In genomic region chr8:4087180-4087722, GRCm38 (mm10) we compare ENCODE assay signal across 14 mouse cellular contexts. TPM values are rescaled to one million over a fixed set of nuclear protein-coding genes. Genes with fewer than 3 reads are reported as not detected.
DNase-seq lines count a peak whose midpoint lies in the region; ATAC-seq and TF ChIP-seq lines count a peak whose summit lies in the region.
"Not testable (repeated sequence)": the region's sequence is repeated elsewhere in the genome, so short reads cannot be mapped to it uniquely, and the experiment has no call there.
"Had no signal": no experiment of that assay in that cellular context is flagged by ENCODE, and none has a peak within 500 bp of the region (broad histone marks: within the 10 kb centered on the region; RNA-seq: fewer than 3 reads in every experiment).

No protein-coding gene starts in this region.

- not testable (repeated sequence) for TF ChIP-seq EP300 in heart, postnatal 0 days (IDR thresholded peaks at IDR 0.05; ENCODE audit: low read depth); liver, postnatal 0 days (IDR thresholded peaks at IDR 0.05; ENCODE audit: low read depth)

- peak; percentile 24 for DNase-seq in ES-CJ7 (ENCODE audit: low read depth, low spot score)
- DNase-seq in cerebellum, adult 9-11 months = peak; percentile 7
- not testable (repeated sequence) for DNase-seq in forebrain, embryonic 10.5 days (ENCODE audit: extremely low spot score, low spot score); heart, postnatal 0 days (ENCODE audit: low spot score); kidney, postnatal 0 days (ENCODE audit: low spot score); liver, postnatal 0 days; midbrain, embryonic 14.5 days
- DNase-seq in thymus, postnatal 14 days = peak; percentile 8

- ATAC-seq in heart, postnatal 0 days (ENCODE audit: insufficient read depth, low read depth) = peak; percentile 24; the same call in 1 of the 2 replicates
- ATAC-seq in kidney, postnatal 0 days (replicated peaks; ENCODE audit: low FRiP score, low read depth) = 0 out of 2 replicates have a peak, but pooled peaks have one; percentile 29
- peak; percentile 55; the same call in 1 of the 2 replicates for ATAC-seq in liver, postnatal 0 days
- ATAC-seq in midbrain, embryonic 14.5 days (ENCODE audit: low FRiP score, low TSS enrichment) = 0 out of 2 replicates have a peak, but pooled peaks have one; percentile 24

- not testable (repeated sequence) for H3K4me2 ChIP-seq in heart, postnatal 0 days (ENCODE audit: low read depth, low read length); kidney, postnatal 0 days (ENCODE audit: low read length); liver, postnatal 0 days (ENCODE audit: low read depth, low read length); midbrain, embryonic 14.5 days (ENCODE audit: low read length)

- H3K27ac ChIP-seq in forebrain, embryonic 10.5 days; heart, postnatal 0 days (ENCODE audit: low read depth); kidney, postnatal 0 days; liver, postnatal 0 days (ENCODE audit: low read depth); midbrain, embryonic 14.5 days (replicated peaks; ENCODE audit: low read depth, low read length): not testable (repeated sequence)

- H3K36me3 ChIP-seq in forebrain, embryonic 10.5 days (replicated peaks); heart, postnatal 0 days (replicated peaks; ENCODE audit: control insufficient read depth, insufficient read depth, low read length); kidney, postnatal 0 days (ENCODE audit: insufficient read depth, low read length); liver, postnatal 0 days (replicated peaks; ENCODE audit: insufficient read depth, low read length); midbrain, embryonic 14.5 days (ENCODE audit: control insufficient read depth, insufficient read depth, low read length): not testable (repeated sequence)

- H3K4me3 ChIP-seq in forebrain, embryonic 10.5 days = peak overlapping the region; percentile 14
- H3K4me3 ChIP-seq in heart, postnatal 0 days (ENCODE audit: low read depth, low read length); kidney, postnatal 0 days (replicated peaks; ENCODE audit: low read depth, low read length); liver, postnatal 0 days (ENCODE audit: low read depth, low read length); midbrain, embryonic 14.5 days (replicated peaks; ENCODE audit: low read depth, low read length): not testable (repeated sequence)

- not testable (repeated sequence) for H3K4me1 ChIP-seq in forebrain, embryonic 10.5 days; heart, postnatal 0 days (ENCODE audit: control insufficient read depth, insufficient read depth); kidney, postnatal 0 days (replicated peaks; ENCODE audit: insufficient read depth, low read length); liver, postnatal 0 days (ENCODE audit: insufficient read depth); midbrain, embryonic 14.5 days (ENCODE audit: control insufficient read depth, insufficient read depth, low read length)

- peaks cover 19% of the 10 kb centered on the region; the same call in 1 of the 2 replicates for H3K9me3 ChIP-seq in forebrain, embryonic 10.5 days
- H3K9me3 ChIP-seq in heart, postnatal 0 days (replicated peaks; ENCODE audit: control insufficient read depth, low read length); kidney, postnatal 0 days (replicated peaks; ENCODE audit: low read length); liver, postnatal 0 days (ENCODE audit: low read length); midbrain, embryonic 14.5 days (ENCODE audit: control insufficient read depth, low read length): not testable (repeated sequence)

- TF ChIP-seq CTCF in heart, postnatal 0 days (IDR thresholded peaks at IDR 0.05; ENCODE audit: low read depth); kidney, postnatal 0 days (IDR thresholded peaks at IDR 0.05; ENCODE audit: low read depth); liver, postnatal 0 days (IDR thresholded peaks at IDR 0.05; ENCODE audit: low read depth): not testable (repeated sequence)

- not testable (repeated sequence) for H3K27me3 ChIP-seq in forebrain, embryonic 10.5 days (ENCODE audit: poor library complexity, severe bottlenecking); heart, postnatal 0 days (ENCODE audit: control insufficient read depth, insufficient read depth, low read length); kidney, postnatal 0 days (ENCODE audit: insufficient read depth, low read length); liver, postnatal 0 days (ENCODE audit: insufficient read depth, low read length); midbrain, embryonic 14.5 days (ENCODE audit: control insufficient read depth, insufficient read depth, low read length)

- not testable (repeated sequence) for H3K9ac ChIP-seq in heart, postnatal 0 days (replicated peaks; ENCODE audit: low read depth, low read length); kidney, postnatal 0 days (ENCODE audit: low read depth, low read length); liver, postnatal 0 days (replicated peaks); midbrain, embryonic 14.5 days (replicated peaks; ENCODE audit: low read length)

- 37% methylated on average over 33 of the region's 33 CpGs for WGBS in forebrain, embryonic 10.5 days
- WGBS in heart, postnatal 0 days = 44% methylated on average over 32 of the region's 33 CpGs
- 49% methylated on average over 31 of the region's 33 CpGs for WGBS in kidney, postnatal 0 days
- WGBS in liver, postnatal 0 days (ENCODE audit: insufficient replicate concordance) = 46% methylated on average over 31 of the region's 33 CpGs
- 45% methylated on average over 33 of the region's 33 CpGs for WGBS in midbrain, embryonic 14.5 days

RNA-seq across cellular contexts. Expression of gene Cd209f, which starts 18.4 kb away (rescaled TPM):
- not detected in 2 replicates for polyA plus RNA-seq in forebrain, embryonic 10.5 days (2016; fragmentation: Nextera tagmentation; extraction: Ambion mirVana)
- total RNA-seq in heart, postnatal 0 days (2014; rRNA removed; ENCODE audit: low replicate concordance) = not detected in 2 replicates
- polyA plus RNA-seq in heart, postnatal 0 days (2015; fragmentation: Nextera tagmentation; extraction: Ambion mirVana) = 0.08 and 0.10 TPM in 2 replicates
- 0.08 and 0.19 TPM in 2 replicates for polyA plus RNA-seq in kidney, postnatal 0 days (2015; fragmentation: Nextera tagmentation; extraction: Ambion mirVana)
- polyA plus RNA-seq in liver, postnatal 0 days (2015; fragmentation: Nextera tagmentation; extraction: Ambion mirVana) = 1.1 and 1.8 TPM in 2 replicates
- not detected in 2 replicates for polyA plus RNA-seq in midbrain, embryonic 14.5 days (2014; fragmentation: Nextera tagmentation; extraction: Ambion mirVana)
- total RNA-seq: CH12.LX had no signal
- polyA plus RNA-seq: embryonic facial prominence, embryonic 12.5 days; lung, embryonic 16.5 days; small intestine, adult 2 months had no signal

RNA-seq across cellular contexts. Expression of gene Cd209g, which starts 46.6 kb away (rescaled TPM):
- not detected in 2 replicates for polyA plus RNA-seq in forebrain, embryonic 10.5 days (2016; fragmentation: Nextera tagmentation; extraction: Ambion mirVana)
- not detected in 2 replicates for total RNA-seq in heart, postnatal 0 days (2014; rRNA removed; ENCODE audit: low replicate concordance)
- not detected in 2 replicates for polyA plus RNA-seq in heart, postnatal 0 days (2015; fragmentation: Nextera tagmentation; extraction: Ambion mirVana)
- polyA plus RNA-seq in kidney, postnatal 0 days (2015; fragmentation: Nextera tagmentation; extraction: Ambion mirVana) = not detected in 2 replicates
- polyA plus RNA-seq in liver, postnatal 0 days (2015; fragmentation: Nextera tagmentation; extraction: Ambion mirVana) = 0.13 TPM in 1 of 2 replicates, not detected in the other
- not detected in 2 replicates for polyA plus RNA-seq in midbrain, embryonic 14.5 days (2014; fragmentation: Nextera tagmentation; extraction: Ambion mirVana)
- total RNA-seq: CH12.LX; left cerebral cortex, adult 2 months had no signal
- polyA plus RNA-seq: embryonic facial prominence, embryonic 12.5 days; lung, embryonic 16.5 days; small intestine, adult 2 months; thymus, postnatal 0 days had no signal
